ENCODE assay signal across 26 mouse cellular contexts in genomic region chr17:87187005-87187404, GRCm38 (mm10).
DNase-seq lines count a peak whose midpoint lies in the region; ATAC-seq lines count a peak whose summit lies in the region.
"Had no signal": no experiment of that assay in that cellular context is flagged by ENCODE, and none has a peak within 500 bp of the region (broad histone marks: within the 10 kb centered on the region; RNA-seq: fewer than 3 reads in every experiment).

No protein-coding gene starts in this region.

- WGBS in heart, embryonic 11.5 days (ENCODE audit: insufficient replicate concordance) = 41% methylated on average over 17 of the region's 17 CpGs
- 34% methylated on average over 17 of the region's 17 CpGs for WGBS in heart, embryonic 14.5 days
- 72% methylated on average over 17 of the region's 17 CpGs for WGBS in midbrain, embryonic 11.5 days
- 62% methylated on average over 17 of the region's 17 CpGs for WGBS in midbrain, embryonic 15.5 days

- no peak overlapping the region for H3K27ac ChIP-seq in heart, embryonic 11.5 days (ENCODE audit: low read depth, low read length)
- no peak overlapping the region for H3K27ac ChIP-seq in heart, embryonic 14.5 days (replicated peaks in 1 of 2; ENCODE audit: control insufficient read depth in 1 of 2, insufficient read depth in 1 of 2, low read depth in 2 of 2, low read length in 2 of 2)
- no peak overlapping the region for H3K27ac ChIP-seq in midbrain, embryonic 11.5 days (ENCODE audit: low read depth, low read length)
- no peak overlapping the region for H3K27ac ChIP-seq in midbrain, embryonic 15.5 days
- H3K27ac ChIP-seq: embryonic facial prominence, embryonic 10.5 days; embryonic facial prominence, embryonic 13.5 days; forebrain, embryonic 12.5 days; forebrain, embryonic 15.5 days; hindbrain, embryonic 12.5 days; hindbrain, embryonic 15.5 days had no signal

- peak overlapping the region; percentile 23; the same call in 1 of the 2 replicates for H3K4me2 ChIP-seq in heart, embryonic 11.5 days
- H3K4me2 ChIP-seq in heart, embryonic 14.5 days (ENCODE audit: low read length) = peak overlapping the region; percentile 3; the same call in 1 of the 2 replicates
- H3K4me2 ChIP-seq in midbrain, embryonic 11.5 days = no peak overlapping the region
- no peak overlapping the region for H3K4me2 ChIP-seq in midbrain, embryonic 15.5 days
- H3K4me2 ChIP-seq: embryonic facial prominence, embryonic 13.5 days; forebrain, embryonic 12.5 days; forebrain, embryonic 15.5 days; hindbrain, embryonic 12.5 days; hindbrain, embryonic 15.5 days had no signal

- no peaks in the 10 kb centered on the region for H3K27me3 ChIP-seq in heart, embryonic 11.5 days (ENCODE audit: control insufficient read depth, insufficient read depth, low read length)
- H3K27me3 ChIP-seq in heart, embryonic 14.5 days (ENCODE audit: control insufficient read depth, insufficient read depth, low read length) = no peaks in the 10 kb centered on the region
- no peaks in the 10 kb centered on the region for H3K27me3 ChIP-seq in midbrain, embryonic 11.5 days (ENCODE audit: control insufficient read depth, insufficient read depth, low read length)
- no peaks in the 10 kb centered on the region for H3K27me3 ChIP-seq in midbrain, embryonic 15.5 days (replicated peaks)
- H3K27me3 ChIP-seq: embryonic facial prominence, embryonic 13.5 days; forebrain, embryonic 12.5 days; forebrain, embryonic 15.5 days; hindbrain, embryonic 12.5 days; hindbrain, embryonic 15.5 days had no signal

- intact Hi-C loops in heart, postnatal 14 days (cut with DNase I) = no loop called here

- no peak overlapping the region for H3K4me3 ChIP-seq in heart, embryonic 11.5 days (ENCODE audit: low read depth, low read length)
- no peak overlapping the region for H3K4me3 ChIP-seq in heart, embryonic 14.5 days (ENCODE audit: control insufficient read depth in 1 of 2, insufficient read depth in 1 of 2, low read depth in 1 of 2, low read length in 2 of 2)
- no peak overlapping the region for H3K4me3 ChIP-seq in midbrain, embryonic 11.5 days (ENCODE audit: low read depth, low read length)
- no peak overlapping the region for H3K4me3 ChIP-seq in midbrain, embryonic 15.5 days
- H3K4me3 ChIP-seq: embryonic facial prominence, embryonic 10.5 days; embryonic facial prominence, embryonic 13.5 days; erythroblast, embryonic 14.5 days; forebrain, embryonic 12.5 days; forebrain, embryonic 15.5 days; heart, embryonic 10.5 days; hindbrain, embryonic 12.5 days; hindbrain, embryonic 15.5 days had no signal

- H3K36me3 ChIP-seq in heart, embryonic 11.5 days (ENCODE audit: control insufficient read depth, insufficient read depth, low read length) = no peaks in the 10 kb centered on the region
- no peaks in the 10 kb centered on the region for H3K36me3 ChIP-seq in heart, embryonic 14.5 days (ENCODE audit: control insufficient read depth, insufficient read depth, low read length)
- no peaks in the 10 kb centered on the region for H3K36me3 ChIP-seq in midbrain, embryonic 11.5 days (ENCODE audit: control insufficient read depth, insufficient read depth, low read length)
- no peaks in the 10 kb centered on the region for H3K36me3 ChIP-seq in midbrain, embryonic 15.5 days (replicated peaks)
- H3K36me3 ChIP-seq: embryonic facial prominence, embryonic 10.5 days; embryonic facial prominence, embryonic 13.5 days; forebrain, embryonic 12.5 days; forebrain, embryonic 15.5 days; heart, embryonic 10.5 days; hindbrain, embryonic 12.5 days; hindbrain, embryonic 15.5 days had no signal

- DNase-seq in heart, postnatal 14 days = no peak
- no peak for DNase-seq in heart, adult 18-20 months
- peak; percentile 72 for DNase-seq in midbrain, embryonic 11.5 days (ENCODE audit: low spot score, missing footprints)
- DNase-seq in retina, embryonic 14.5 days (ENCODE audit: low spot score) = peak; percentile 46
- DNase-seq in B cell, adult 2 months = no peak
- DNase-seq: adrenal gland, adult 2 months; adrenal gland, postnatal 14 days; cerebellum, adult 11 months; cerebellum, adult 2 months; cerebellum, adult 9-11 months; cerebellum, postnatal 25 days; gastrocnemius, postnatal 10 days; gastrocnemius, postnatal 36 days had no signal

- no peaks in the 10 kb centered on the region for H3K9me3 ChIP-seq in heart, embryonic 11.5 days (replicated peaks; ENCODE audit: control insufficient read depth, low read length)
- H3K9me3 ChIP-seq in heart, embryonic 14.5 days (ENCODE audit: control insufficient read depth, low read length) = peaks cover 2% of the 10 kb centered on the region; the same call in 1 of the 2 replicates
- H3K9me3 ChIP-seq in midbrain, embryonic 11.5 days (ENCODE audit: control insufficient read depth, low read length) = no peaks in the 10 kb centered on the region
- no peaks in the 10 kb centered on the region for H3K9me3 ChIP-seq in midbrain, embryonic 15.5 days
- H3K9me3 ChIP-seq: embryonic facial prominence, embryonic 13.5 days; forebrain, embryonic 12.5 days; forebrain, embryonic 15.5 days; heart, embryonic 10.5 days; hindbrain, embryonic 12.5 days; hindbrain, embryonic 15.5 days had no signal

- H3K4me1 ChIP-seq in heart, embryonic 11.5 days (ENCODE audit: control insufficient read depth, insufficient read depth, low read length) = peaks cover 9% of the 10 kb centered on the region
- peaks cover 8 to 16% of the 10 kb centered on the region in 2 experiments for H3K4me1 ChIP-seq in heart, embryonic 14.5 days (ENCODE audit: control insufficient read depth in 2 of 2, insufficient read depth in 2 of 2, low read length in 2 of 2)
- no peaks in the 10 kb centered on the region for H3K4me1 ChIP-seq in midbrain, embryonic 11.5 days (ENCODE audit: control insufficient read depth, insufficient read depth, low read length)
- no peaks in the 10 kb centered on the region for H3K4me1 ChIP-seq in midbrain, embryonic 15.5 days
- H3K4me1 ChIP-seq: forebrain, embryonic 15.5 days had no signal

- H3K9ac ChIP-seq in heart, embryonic 11.5 days (ENCODE audit: low read depth, low read length) = no peak overlapping the region
- no peak overlapping the region for H3K9ac ChIP-seq in heart, embryonic 14.5 days (ENCODE audit: low read length)
- H3K9ac ChIP-seq in midbrain, embryonic 11.5 days (ENCODE audit: low read length) = no peak overlapping the region
- H3K9ac ChIP-seq in midbrain, embryonic 15.5 days = no peak overlapping the region
- H3K9ac ChIP-seq: embryonic facial prominence, embryonic 13.5 days; forebrain, embryonic 12.5 days; forebrain, embryonic 15.5 days; hindbrain, embryonic 12.5 days; hindbrain, embryonic 15.5 days had no signal

- no peak for ATAC-seq in heart, embryonic 11.5 days (replicated peaks; ENCODE audit: insufficient number of reproducible peaks, low FRiP score, low TSS enrichment)
- ATAC-seq in heart, embryonic 14.5 days (ENCODE audit: insufficient number of reproducible peaks, insufficient read depth, low FRiP score, low read depth) = no peak
- peak; percentile 24; the same call in 1 of the 2 replicates for ATAC-seq in midbrain, embryonic 11.5 days (ENCODE audit: low FRiP score)
- ATAC-seq in midbrain, embryonic 15.5 days (replicated peaks) = no peak
- ATAC-seq: CD4-positive, CD25-positive, alpha-beta regulatory T cell, adult 4 months; forebrain, embryonic 15.5 days; intestine, postnatal 0 days had no signal

Comparison
In these comparisons a context has a peak if more than half of its experiments do, and no peak if none do; other contexts are left out.
1. H3K4me2 ChIP-seq: peak in heart, embryonic 11.5 days (single experiment) and heart, embryonic 14.5 days (single experiment); none in midbrain, embryonic 11.5 days (single experiment) and midbrain, embryonic 15.5 days (single experiment).
2. DNase-seq: peak in midbrain, embryonic 11.5 days (single experiment) and retina, embryonic 14.5 days (single experiment); none in heart, postnatal 14 days (0 of 2), heart, adult 18-20 months (0 of 2) and B cell, adult 2 months (0 of 2).